Mouse (Mus musculus): ENCODE measurements around the gene Large1.
"Not testable (repeated sequence)": the region's sequence is repeated elsewhere in the genome, so short reads cannot be mapped to it uniquely, and the experiment has no call there.

Gene Large1

DNA sequence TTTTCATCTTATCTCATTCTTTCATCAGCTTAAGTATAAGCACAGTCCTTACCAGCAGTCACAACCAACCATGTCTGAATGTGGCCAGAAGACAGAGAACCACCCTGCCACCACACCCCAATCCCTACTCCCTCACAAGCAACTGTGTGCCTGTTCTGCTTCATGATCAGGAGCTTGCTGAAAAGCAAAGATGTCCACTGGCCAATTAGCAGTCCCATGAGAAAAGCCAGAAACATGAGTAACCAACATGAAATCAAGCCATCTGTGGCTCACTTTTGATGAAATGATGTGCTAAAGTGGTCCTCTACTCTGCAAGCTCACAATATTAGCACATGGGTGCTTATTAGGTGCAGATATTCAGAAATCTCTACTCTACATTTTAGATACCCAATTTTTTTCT is 57.8 kb downstream of the Large1 start:
- DNase-seq (ENCODE audit: low spot score in 2 of 2): no peak

GRCm38 (mm10) chr8:73293655-73294054 is 59.7 kb downstream of the Large1 start:
- DNase-seq (ENCODE audit: low spot score in 2 of 2): no peak

- no peak for DNase-seq (ENCODE audit: low spot score in 2 of 2)
Measured at GRCm38 (mm10) chr8:73291630-73292029, 61.7 kb downstream of the Large1 start.

DNA sequence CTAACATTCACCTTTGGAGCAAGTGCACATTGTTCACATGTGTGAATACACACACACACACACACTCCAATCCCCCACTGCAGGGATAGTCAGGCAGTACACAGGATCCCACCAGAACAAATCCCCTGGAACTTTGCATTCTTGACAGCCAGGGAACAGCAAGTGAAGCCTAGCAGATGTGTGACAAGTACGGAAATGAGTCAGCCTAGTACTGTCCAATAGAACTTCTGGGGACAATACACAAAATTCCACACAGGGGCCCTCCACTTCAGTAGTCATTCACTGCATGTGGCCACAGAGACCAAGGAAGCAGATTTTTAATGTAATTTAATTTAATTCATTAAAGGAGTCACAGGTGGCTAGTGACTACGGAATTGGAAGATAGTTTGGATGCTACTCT is 62.7 kb downstream of the Large1 start:
- DNase-seq (ENCODE audit: low spot score in 2 of 2): no peak

DNA sequence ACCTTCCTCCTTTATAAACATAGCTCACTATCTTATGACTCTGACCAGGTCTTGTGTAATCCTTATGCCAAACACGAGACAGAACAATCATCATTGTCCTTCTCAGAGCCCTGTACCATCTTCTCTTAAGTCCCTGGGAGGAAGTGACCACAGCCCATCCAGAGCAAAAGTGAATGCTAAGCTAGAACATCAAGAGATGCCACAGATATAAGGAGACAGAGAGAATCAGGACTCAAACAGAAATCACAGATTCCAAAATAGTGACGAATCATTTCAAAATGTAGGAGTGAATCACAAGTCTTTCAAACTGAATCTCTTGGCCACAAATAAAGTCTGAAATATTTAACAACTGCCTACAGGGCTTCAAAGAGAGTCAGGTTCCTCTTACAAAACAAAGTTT is 63.5 kb downstream of the Large1 start:
- no peak for DNase-seq (ENCODE audit: low spot score in 2 of 2)

GRCm38 (mm10) chr8:73281996-73282395 is 71.3 kb downstream of the Large1 start:
- DNase-seq (ENCODE audit: low spot score in 2 of 2): no peak

- no peak for DNase-seq (ENCODE audit: low spot score in 2 of 2)
Measured at GRCm38 (mm10) chr8:73276015-73276414, 77.3 kb downstream of the Large1 start.

DNA sequence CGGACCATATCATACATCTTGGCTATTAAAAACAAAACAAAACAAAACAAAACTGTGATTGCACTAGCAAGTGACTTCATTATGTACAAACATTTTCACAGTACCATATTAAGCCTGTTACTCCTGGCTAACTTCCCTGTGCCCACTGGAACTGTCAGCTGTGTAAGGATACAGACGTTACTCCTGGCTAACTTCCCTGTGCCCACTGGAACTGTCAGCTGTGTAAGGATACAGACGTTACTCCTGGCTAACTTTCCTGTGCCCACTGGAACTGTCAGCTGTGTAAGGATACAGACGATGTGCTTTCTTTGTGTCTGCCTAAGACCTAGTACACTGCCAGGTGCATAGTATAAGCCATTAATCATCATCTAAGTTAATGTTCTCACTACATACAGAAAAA is 77.9 kb downstream of the Large1 start:
- DNase-seq (ENCODE audit: low spot score in 2 of 2): not testable (repeated sequence)

DNA sequence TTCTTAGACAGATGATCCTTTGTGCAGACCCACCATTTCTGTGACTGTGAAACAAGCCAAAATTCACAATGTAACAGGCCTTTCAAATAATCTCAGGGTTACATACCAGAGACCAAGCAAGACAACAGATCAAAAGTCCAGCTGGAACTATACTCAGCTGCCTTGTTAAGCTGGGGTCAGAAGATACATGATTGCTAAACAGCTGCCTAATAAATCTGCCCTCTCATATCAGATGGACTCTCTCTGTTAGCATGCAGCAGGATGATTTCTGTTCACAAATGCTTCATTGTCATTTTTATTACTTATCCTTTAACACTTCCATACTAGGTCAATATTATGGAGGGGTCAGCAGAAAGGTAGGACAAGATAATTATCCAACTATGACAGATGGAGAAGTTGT is 80.2 kb downstream of the Large1 start:
- no peak for DNase-seq (ENCODE audit: low spot score in 2 of 2)

GRCm38 (mm10) chr8:73270991-73271390 is 82.3 kb downstream of the Large1 start:
- no peak for DNase-seq (ENCODE audit: low spot score in 2 of 2)

DNA sequence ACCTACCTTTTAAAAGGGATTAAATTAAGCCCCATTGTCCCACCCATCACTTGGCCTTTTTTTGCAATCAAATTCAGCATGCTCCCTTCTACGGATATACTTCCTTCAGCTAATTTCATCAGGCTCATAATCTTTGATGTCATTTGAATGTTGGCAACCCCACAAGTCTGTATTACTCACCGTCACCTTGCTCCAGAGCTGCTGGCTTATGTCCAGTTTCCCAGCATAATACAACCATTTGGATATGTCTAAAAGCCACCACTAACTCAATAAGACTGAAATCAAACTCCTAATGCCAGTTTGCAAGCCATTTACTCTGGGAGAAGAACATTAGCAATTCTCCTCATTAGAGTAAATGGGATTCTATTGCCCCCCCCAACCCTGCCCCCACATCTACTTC is 95.4 kb downstream of the Large1 start:
- DNase-seq (ENCODE audit: low spot score in 2 of 2): no peak

- DNase-seq (ENCODE audit: low spot score in 2 of 2): no peak
Measured at GRCm38 (mm10) chr8:73244186-73244585, 109.2 kb downstream of the Large1 start.

DNA sequence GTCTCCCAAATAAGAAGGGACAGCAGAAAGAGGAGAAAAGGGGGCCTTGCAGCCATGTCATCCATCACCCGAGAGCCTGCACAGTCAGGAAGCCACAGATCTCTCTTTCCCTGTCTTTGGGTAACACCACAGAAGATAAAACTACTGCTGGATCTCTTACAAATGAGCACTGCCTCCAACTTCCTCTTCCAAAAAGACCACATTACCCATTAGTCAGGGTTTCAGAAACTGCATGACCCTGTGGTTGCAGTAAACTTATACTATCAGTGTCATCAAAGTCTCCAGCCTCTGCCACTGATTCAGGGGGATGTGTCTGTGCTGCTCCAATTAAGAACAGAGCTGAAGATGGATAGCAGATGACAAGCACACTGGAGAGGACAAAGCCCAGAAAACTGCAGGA is 111.3 kb downstream of the Large1 start:
- DNase-seq (ENCODE audit: low spot score in 2 of 2): no peak

DNA sequence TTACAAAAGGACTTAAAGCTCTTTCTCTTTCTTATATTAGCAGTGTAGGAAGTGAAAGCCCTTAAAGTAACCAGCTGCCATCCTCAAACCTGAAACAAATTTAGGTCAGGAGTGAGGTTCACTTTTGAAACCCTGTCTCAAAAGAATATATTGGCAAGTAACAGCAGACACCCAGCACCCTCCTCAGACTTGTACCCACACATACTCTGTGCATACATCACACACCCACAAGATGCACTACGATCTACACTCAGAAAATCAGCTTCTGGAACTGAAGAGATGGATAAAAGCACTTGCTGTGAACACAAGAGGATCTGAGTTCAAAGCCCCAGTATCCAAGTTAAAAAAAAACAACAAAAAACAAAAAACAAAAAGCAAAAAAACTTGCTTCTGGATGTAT is 119.1 kb downstream of the Large1 start:
- no peak for DNase-seq (ENCODE audit: low spot score in 2 of 2)

DNA sequence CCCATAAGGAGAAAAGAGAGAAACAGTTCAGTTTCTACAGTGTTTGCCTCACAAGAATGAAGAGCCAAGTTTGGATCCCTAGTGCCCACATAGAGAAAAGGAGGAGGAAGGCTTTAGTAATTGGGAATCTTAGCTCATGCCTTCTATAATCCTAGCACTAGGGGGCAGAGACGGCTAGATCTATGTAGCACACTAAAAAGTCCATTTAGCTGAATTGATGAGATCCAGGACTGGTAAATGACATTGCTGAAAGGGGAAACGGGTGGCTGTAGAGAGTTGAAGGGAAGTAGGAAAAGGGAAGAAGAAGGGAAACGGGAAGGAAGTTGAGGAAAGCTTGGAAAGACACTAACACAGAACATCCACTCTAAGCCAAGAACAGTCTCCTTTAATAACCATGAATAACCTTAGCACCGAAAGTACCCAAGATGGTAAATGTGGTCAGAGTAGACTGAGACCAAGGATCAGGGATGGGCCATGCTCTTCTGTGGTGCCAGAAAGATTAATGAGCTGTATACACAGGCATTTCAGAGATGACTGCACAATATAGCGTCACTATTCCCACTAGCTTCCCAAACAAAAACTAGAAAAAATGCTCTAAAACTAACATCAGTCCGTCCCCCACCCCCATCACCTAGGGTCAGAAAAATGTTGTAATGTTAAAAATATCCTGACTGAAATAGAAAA is 119.8 kb downstream of the Large1 start:
- DNase-seq (ENCODE audit: low spot score in 2 of 2): no peak

DNA sequence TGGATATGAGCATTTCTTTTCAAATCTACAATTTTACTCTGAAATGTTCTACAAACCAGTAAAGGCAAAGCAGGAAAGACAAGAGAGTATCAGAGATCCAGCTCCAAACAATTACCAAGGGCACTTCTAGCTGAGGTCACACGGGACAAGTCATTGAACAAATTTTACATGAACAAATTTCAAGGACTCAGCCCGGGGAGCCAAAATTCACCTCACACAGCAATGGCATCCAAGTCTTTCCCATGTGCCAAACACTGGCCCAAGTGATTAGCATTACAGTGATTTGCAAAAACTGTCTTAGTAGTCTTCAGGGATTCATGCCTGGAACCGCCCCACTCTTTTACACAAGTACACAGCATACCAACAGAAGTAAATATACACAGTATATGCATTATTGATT is 126.5 kb downstream of the Large1 start:
- no peak for DNase-seq (ENCODE audit: low spot score in 2 of 2)

GRCm38 (mm10) chr8:73225654-73226053 is 127.7 kb downstream of the Large1 start:
- no peak for DNase-seq (ENCODE audit: low spot score in 2 of 2)

- DNase-seq (ENCODE audit: low spot score in 2 of 2): no peak
Measured at GRCm38 (mm10) chr8:73219178-73219811, 134.0 kb downstream of the Large1 start.

GRCm38 (mm10) chr8:73206831-73207230 is 146.5 kb downstream of the Large1 start:
- DNase-seq (ENCODE audit: low spot score in 2 of 2): no peak

DNA sequence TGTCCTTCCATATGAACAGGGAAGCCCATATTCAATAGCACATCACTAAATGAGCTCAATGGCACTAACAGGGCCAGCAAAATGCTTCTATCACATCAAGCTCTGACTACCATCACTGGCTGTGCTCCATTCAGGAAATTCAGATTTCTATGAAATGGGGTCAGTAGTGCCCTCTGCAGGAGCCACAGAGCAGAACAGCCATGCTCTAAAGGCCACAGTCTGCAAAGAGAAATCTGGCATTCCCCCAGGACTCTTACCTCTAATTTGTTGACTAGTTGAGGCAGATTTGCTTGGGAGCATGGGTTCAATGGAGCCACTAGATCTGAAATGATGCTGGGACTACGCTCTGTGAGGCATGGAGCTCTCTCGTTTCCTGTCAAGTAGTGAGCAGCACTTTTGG is 151.5 kb downstream of the Large1 start:
- DNase-seq (ENCODE audit: low spot score in 2 of 2): no peak

GRCm38 (mm10) chr8:73197714-73198113 is 155.6 kb downstream of the Large1 start:
- DNase-seq (ENCODE audit: low spot score in 2 of 2): no peak

- no peak for DNase-seq (ENCODE audit: low spot score in 2 of 2)
Measured at GRCm38 (mm10) chr8:73188684-73189083, 164.7 kb downstream of the Large1 start.

DNA sequence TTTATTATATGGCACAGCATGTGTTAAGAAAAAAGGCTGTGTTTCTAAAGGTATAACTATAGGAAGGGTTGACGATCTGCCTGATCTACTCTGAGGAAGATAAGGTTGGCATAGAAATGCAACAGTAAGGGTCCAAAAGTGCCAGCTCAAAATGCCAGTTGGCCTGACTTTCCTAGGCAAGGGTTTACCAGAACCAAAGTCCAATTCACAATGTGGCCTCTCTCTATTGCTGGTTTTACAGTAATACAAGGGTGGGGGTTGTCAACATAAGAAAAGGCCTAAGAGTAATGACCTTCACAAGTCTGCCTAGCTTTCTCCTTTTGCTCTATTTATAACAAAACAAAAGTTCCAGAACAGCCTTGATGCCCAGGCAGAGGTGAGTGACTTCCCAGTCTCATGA is 166.0 kb downstream of the Large1 start:
- no peak for DNase-seq (ENCODE audit: low spot score in 2 of 2)

DNA sequence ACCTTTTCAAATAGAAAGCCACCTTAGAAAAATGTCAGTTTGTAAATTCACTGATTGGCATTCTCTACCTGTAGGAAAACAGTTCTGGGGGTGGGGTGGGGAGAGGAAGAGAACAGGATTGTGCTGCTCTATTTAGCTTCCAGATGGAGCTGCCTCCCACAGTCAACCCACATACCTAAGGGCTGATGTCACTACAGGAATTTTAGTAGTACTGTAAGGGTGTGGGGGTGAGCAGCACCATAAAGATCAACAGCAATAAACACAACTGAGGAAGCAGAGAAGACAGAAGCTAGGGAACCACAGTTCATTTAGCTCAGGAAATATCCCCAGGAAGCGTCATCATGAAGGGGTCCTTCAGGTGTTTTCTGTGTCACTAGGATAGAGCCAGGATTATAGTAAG is 174.9 kb downstream of the Large1 start:
- DNase-seq (ENCODE audit: low spot score in 2 of 2): no peak

Measured in thymus, postnatal 10 days (tissue).